Mouse (Mus musculus) lung, postnatal 0 days (tissue): ENCODE measurements at regions not wholly inside any gene's neighbourhood (a gene's known extent, or its start where the extent isn't known, plus 50 kb on each side); places are given as distances from the start of the nearest gene placed in this dataset.

Experiments used
- CTCF ChIP-seq: IDR thresholded peaks from 2 replicates; pipeline ENCODE4 v1.5.1; 2016; ENCODE audit warnings: antibody characterized with exemption, mild to moderate bottlenecking
- EP300 ChIP-seq: IDR thresholded peaks from 2 replicates; pipeline ENCODE4 v1.6.1; 2016; ENCODE audit warnings: antibody characterized with exemption, mild to moderate bottlenecking, control low read depth

- peak; percentile 59 for TF ChIP-seq CTCF
- no peak for TF ChIP-seq EP300
Measured at GRCm38 (mm10) chr10:57317067-57317466, 169.1 kb upstream of the Hsf2 start.
